Mouse (Mus musculus) lung, embryonic 14.5 days (tissue): ENCODE results near the gene Gbp5. TPM values are rescaled to one million over a fixed set of nuclear protein-coding genes. Genes with fewer than 3 reads are reported as not detected.
A peak's percentile ranks its signal among the peaks of the same experiment; 100 is the strongest.
"Not testable (repeated sequence)": the region's sequence is repeated elsewhere in the genome, so short reads cannot be mapped to it uniquely, and the experiment has no call there.

ENCODE experiments used
- ATAC-seq: fragments of 200-750 bp; cut with Nextera tagmentation; 2 replicates; pipeline ENCODE4 v1.8.0; 2017; ENCODE audit warnings: mild to moderate bottlenecking, moderate TSS enrichment, moderate library complexity; ENCODE audit not compliant: insufficient read depth
- DNase-seq: peaks from one replicate; pipeline ENCODE4 v3.0.0-alpha.2; 2015
- H3K27ac ChIP-seq: fragments of 300-500 bp; sonication (generic); 2 replicates; pipeline ENCODE4 v1.5.1; 2014; ENCODE audit warnings: low read depth, mild to moderate bottlenecking, moderate library complexity
- H3K27me3 ChIP-seq: fragments of 300-500 bp; sonication (generic); 2 replicates; pipeline ENCODE4 v1.6.1; 2014; ENCODE audit warnings: low read length, control low read depth; ENCODE audit not compliant: insufficient read depth
- H3K36me3 ChIP-seq: fragments of 300-500 bp; sonication (generic); 2 replicates; pipeline ENCODE4 v1.6.1; 2014; ENCODE audit warnings: control low read depth; ENCODE audit not compliant: insufficient read depth
- H3K4me1 ChIP-seq: fragments of 300-500 bp; sonication (generic); 2 replicates; pipeline ENCODE4 v1.6.1; 2014; ENCODE audit warnings: antibody characterized with exemption, control low read depth; ENCODE audit not compliant: insufficient read depth
- H3K4me2 ChIP-seq: fragments of 300-500 bp; sonication (generic); 2 replicates; pipeline ENCODE4 v1.6.1; 2014; ENCODE audit warnings: mild to moderate bottlenecking
- H3K4me3 ChIP-seq: fragments of 300-500 bp; sonication (generic); 2 replicates; pipeline ENCODE4 v1.5.1; 2014; ENCODE audit warnings: low read depth, low read length
- H3K9ac ChIP-seq: fragments of 300-500 bp; sonication (generic); 2 replicates; pipeline ENCODE4 v1.6.1; 2014
- H3K9me3 ChIP-seq: fragments of 300-500 bp; sonication (generic); 2 replicates; pipeline ENCODE4 v1.6.1; 2016; ENCODE audit warnings: low read depth, low read length, control low read depth
- CTCF ChIP-seq: IDR thresholded peaks from 2 replicates; pipeline ENCODE4 v1.5.1; 2016; ENCODE audit warnings: antibody characterized with exemption, low read depth
- WGBS: fragments of 180-500 bp; shearing (Covaris S2); extraction: QIAGEN DNeasy Blood & Tissue Kit; methylation state at CpG from one replicate; pipeline ENCODE4 v1.1.7; 2014; 5-methylcytosine and 5-hydroxymethylcytosine counted together
- polyA plus RNA-seq: library from polyadenylated mRNA; unstranded; fragments of >200 nt; fragmentation: Nextera tagmentation; extraction: Ambion mirVana; gene quantifications from 2 replicates; pipeline ENCODE4 v1.2.1, GENCODE M21; 2014

Gene Gbp5
- polyA plus RNA-seq, 1 experiment from 2014 or later: 0.11 TPM

DNA sequence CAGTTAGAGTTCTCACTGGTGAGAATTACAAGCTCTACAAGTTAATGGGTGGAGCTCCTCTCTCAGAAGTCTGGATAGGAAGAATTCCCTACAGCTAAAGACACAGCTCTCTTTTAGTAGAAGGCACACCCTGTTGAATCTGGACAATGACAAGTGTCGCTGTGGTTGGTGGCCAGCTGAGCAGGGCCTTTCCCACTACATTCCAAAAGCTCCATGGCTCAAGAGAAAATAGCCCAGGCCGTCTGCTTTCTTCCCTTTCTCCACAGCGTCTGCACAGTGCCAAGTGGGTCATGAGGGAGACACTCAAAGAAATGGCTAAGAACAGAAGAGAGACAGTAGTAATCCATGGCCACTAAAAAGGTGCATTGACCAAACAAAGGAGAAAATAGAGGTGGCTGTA lies 34.3 kb downstream of the Gbp5 start:
- no peak overlapping the region for H3K4me3 ChIP-seq
- peaks cover 3% of the 10 kb centered on the region; the same call in 1 of the 2 replicates for H3K4me1 ChIP-seq
- no peak for TF ChIP-seq CTCF
- no peak overlapping the region for H3K27ac ChIP-seq
- H3K36me3 ChIP-seq: no peaks in the 10 kb centered on the region
- H3K9ac ChIP-seq: no peak overlapping the region
- no peak for DNase-seq
- no peak for ATAC-seq
- no peaks in the 10 kb centered on the region for H3K9me3 ChIP-seq
- 72% methylated on average over 3 of the region's 3 CpGs for WGBS
- 0 out of 2 replicates have a peak, but pooled peaks cover 4% of the 10 kb centered on the region for H3K27me3 ChIP-seq
- no peak overlapping the region for H3K4me2 ChIP-seq

DNA sequence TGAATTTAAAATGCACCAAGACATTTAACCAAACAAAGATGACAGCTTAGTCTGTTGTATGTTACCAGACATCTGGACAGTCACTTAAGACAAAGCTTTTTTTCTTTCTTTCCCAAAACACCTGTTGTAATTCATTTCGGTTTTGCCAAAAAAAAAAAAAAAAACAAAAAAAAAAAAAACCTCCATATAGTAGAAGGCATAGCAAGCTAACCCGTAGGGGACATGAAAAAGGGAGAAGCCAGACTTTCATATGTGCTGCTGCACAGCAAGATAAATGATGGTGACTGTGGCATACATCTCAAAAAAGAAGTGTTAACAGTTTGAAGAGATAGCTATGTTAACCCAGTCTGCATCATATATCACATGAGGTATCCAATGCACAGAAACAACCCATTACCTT lies 35.8 kb downstream of the Gbp5 start:
- WGBS: 24% methylated on average over 2 of the region's 2 CpGs
- Histone ChIP-seq H3K27me3 (0 out of 2 replicates have a peak, but pooled peaks cover 4% of the 10 kb centered on the region), H3K4me2 (peak overlapping the region; percentile 96), H3K27ac (no peak overlapping the region), H3K4me1 (peaks cover 3% of the 10 kb centered on the region; the same call in 1 of the 2 replicates), H3K9me3 (no peaks in the 10 kb centered on the region), H3K4me3 (peak overlapping the region; percentile 50), H3K36me3 (no peaks in the 10 kb centered on the region), H3K9ac (no peak overlapping the region; the same call in 1 of the 2 replicates)
- peak; percentile 23 for DNase-seq
- ATAC-seq: 0 out of 2 replicates have a peak, but pooled peaks have one; percentile 3
- no peak for TF ChIP-seq CTCF

DNA sequence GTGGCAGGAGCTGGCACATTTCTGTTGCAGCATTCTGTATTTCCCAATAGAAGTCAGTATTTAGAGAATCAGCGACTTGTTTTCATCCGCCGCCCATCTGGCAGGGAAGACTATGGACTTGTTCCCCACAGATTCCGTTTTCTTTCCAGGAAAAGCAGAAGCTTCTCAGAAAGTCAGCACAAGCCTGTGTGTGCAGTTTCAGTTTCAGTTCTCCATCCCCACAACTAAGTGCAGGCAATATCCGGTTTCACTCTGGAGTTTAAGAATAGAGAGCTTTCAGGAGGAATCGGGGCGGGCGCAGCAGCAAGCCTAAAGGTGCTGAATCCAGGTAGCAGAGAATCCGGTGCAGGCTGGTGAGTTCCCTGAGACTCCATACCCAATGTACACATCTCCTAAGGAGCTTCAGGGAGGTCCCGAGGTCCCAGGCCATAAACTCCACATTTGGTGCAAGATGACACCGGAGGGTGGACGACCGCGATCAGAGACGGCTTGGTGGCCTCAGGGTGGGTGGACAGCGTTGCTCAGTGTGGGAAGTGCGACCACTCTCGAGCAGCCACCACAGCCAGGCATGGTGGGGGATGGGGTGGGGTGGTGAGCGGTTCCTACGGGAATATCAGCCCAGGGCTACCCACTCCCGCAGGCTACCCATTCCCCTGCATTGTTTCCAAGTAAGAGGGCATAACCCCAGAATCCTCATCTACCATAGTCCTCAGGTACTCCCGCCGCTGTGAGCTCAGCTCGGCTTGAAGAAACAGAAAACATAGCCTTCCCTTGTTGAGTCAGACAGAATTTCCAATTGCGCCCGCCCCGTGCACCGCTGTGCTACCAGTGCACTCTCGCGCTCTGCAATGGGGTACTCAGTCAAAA lies 36.5 kb downstream of the Gbp5 start, which contains the start of gene Gbp7:
TSS of gene Gbp7 (plus strand) at position 256 of the 867 bp plus-strand sequence.
- Histone ChIP-seq H3K36me3 (no peaks in the 10 kb centered on the region), H3K27ac (peak within 1 kb of the TSS; percentile 20; the same call in 1 of the 2 replicates), H3K27me3 (0 out of 2 replicates have a peak, but pooled peaks cover 4% of the 10 kb centered on the region), H3K4me2 (peak within 1 kb of the TSS; percentile 96), H3K9me3 (no peaks in the 10 kb centered on the region), H3K4me3 (peak within 1 kb of the TSS; percentile 50), H3K9ac (peak within 1 kb of the TSS; percentile 62), H3K4me1 (peaks cover 3% of the 10 kb centered on the region; the same call in 1 of the 2 replicates)
- DNase-seq (peak; percentile 79), ATAC-seq (peak; percentile 84)
- no peak for TF ChIP-seq CTCF
- WGBS: 1% methylated on average over 30 of the region's 30 CpGs

DNA sequence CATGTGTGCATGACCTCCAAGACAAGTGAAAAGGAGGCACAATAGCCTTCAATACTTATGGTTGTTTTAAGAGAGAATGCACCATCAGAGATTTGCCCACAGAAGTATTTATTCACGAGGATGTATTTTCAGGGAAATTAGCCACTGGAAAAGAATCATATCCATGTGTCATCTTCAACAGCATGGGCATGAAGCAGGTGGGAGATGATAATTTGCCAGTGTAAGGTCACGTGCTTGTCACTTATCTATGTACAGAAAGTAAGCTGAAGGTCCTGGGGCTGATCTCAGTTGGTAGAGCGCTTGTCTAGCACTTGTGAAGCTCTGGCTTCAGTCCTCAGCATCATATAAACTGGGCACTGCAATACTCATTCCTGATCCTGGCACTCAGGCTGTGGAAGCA lies 37.8 kb downstream of the Gbp5 start:
- TF ChIP-seq CTCF: no peak
- WGBS: 87% methylated on average over 3 of the region's 3 CpGs
- H3K4me1 ChIP-seq: peaks cover 3% of the 10 kb centered on the region; the same call in 1 of the 2 replicates
- ATAC-seq (no peak), DNase-seq (no peak)
- H3K27me3 ChIP-seq: 0 out of 2 replicates have a peak, but pooled peaks cover 4% of the 10 kb centered on the region
- H3K36me3 ChIP-seq: no peaks in the 10 kb centered on the region
- no peak overlapping the region for H3K27ac ChIP-seq
- no peaks in the 10 kb centered on the region for H3K9me3 ChIP-seq
- no peak overlapping the region for H3K4me3 ChIP-seq
- H3K4me2 ChIP-seq: no peak overlapping the region
- H3K9ac ChIP-seq: no peak overlapping the region

DNA sequence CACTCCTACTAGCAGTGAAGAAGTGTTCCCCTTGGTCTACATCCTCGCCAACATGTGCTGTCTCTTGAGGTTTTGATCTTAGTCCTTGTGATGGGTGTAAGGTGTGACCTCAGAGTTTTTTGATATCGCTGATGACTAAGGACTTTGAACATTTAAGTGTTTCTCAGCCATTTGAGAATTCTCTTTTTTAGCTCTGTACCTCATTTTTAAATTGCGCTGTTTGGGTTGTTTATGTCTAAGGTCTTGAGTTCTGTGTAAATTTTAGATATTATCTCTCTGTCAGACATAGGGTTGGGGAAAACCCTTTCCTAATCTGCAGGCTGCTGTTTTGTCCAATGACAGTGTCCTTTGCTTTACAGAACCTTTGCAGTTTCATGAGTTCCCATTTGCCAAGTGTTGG lies 39.4 kb downstream of the Gbp5 start:
- 0 out of 2 replicates have a peak, but pooled peaks cover 4% of the 10 kb centered on the region for H3K27me3 ChIP-seq
- no peak overlapping the region for H3K4me2 ChIP-seq
- H3K36me3 ChIP-seq: no peaks in the 10 kb centered on the region
- ATAC-seq (no peak), DNase-seq (no peak)
- H3K9me3 ChIP-seq: no peaks in the 10 kb centered on the region
- WGBS: 87% methylated on average over 3 of the region's 3 CpGs
- no peak overlapping the region for H3K9ac ChIP-seq
- TF ChIP-seq CTCF: no peak
- peaks cover 3% of the 10 kb centered on the region; the same call in 1 of the 2 replicates for H3K4me1 ChIP-seq
- no peak overlapping the region for H3K4me3 ChIP-seq
- H3K27ac ChIP-seq: no peak overlapping the region

DNA sequence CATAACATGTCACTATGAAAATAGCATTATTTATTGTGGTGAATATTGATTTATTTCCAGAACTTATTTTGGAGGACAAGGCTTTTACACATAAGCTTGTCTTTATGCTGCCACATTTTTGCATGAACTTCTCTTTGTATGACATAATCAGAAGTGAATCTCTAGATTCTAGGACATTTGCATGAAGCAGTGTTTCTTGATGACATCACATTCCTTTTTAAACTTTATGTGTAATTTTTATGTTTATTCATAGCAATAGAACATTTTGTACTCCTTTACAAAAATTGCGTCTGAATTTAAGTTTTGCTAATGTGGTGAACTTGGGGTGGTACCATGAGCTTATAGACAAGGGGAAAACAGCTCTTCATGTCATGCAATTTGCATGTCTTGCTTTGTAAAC lies 41.9 kb downstream of the Gbp5 start:
- Histone ChIP-seq H3K4me1 (no peaks in the 10 kb centered on the region), H3K36me3 (no peaks in the 10 kb centered on the region), H3K9me3 (no peaks in the 10 kb centered on the region), H3K4me3 (no peak overlapping the region), H3K27ac (no peak overlapping the region), H3K4me2 (no peak overlapping the region), H3K27me3 (0 out of 2 replicates have a peak, but pooled peaks cover 4% of the 10 kb centered on the region), H3K9ac (no peak overlapping the region)
- TF ChIP-seq CTCF: no peak
- DNase-seq: no peak
- ATAC-seq: no peak
- 60% methylated on average over 1 of the region's 1 CpGs for WGBS

DNA sequence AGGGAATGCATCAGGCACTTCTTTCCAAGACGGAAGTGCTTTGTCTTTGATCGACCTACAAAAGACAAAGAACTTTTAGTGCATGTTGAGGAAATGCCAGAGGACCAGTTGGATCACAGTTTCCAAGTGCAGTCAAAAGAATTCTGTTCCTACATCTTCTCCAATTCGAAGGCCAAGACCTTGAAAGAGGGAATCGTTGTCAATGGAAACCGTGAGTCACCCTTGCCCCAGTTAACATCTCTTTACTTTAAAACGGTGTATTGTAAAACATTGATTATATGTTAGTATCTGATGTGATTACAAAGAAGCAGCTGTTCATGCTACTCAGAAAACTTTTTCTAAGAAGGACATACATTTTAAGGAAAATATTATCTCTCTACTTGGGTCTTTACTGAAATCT lies 47.6 kb downstream of the Gbp5 start:
- Histone ChIP-seq H3K27ac (no peak overlapping the region), H3K4me2 (no peak overlapping the region), H3K27me3 (no peaks in the 10 kb centered on the region), H3K36me3 (no peaks in the 10 kb centered on the region), H3K9ac (no peak overlapping the region), H3K4me3 (no peak overlapping the region), H3K4me1 (no peaks in the 10 kb centered on the region), H3K9me3 (no peaks in the 10 kb centered on the region)
- WGBS: 69% methylated on average over 6 of the region's 6 CpGs
- ATAC-seq: no peak
- TF ChIP-seq CTCF: no peak
- no peak for DNase-seq

DNA sequence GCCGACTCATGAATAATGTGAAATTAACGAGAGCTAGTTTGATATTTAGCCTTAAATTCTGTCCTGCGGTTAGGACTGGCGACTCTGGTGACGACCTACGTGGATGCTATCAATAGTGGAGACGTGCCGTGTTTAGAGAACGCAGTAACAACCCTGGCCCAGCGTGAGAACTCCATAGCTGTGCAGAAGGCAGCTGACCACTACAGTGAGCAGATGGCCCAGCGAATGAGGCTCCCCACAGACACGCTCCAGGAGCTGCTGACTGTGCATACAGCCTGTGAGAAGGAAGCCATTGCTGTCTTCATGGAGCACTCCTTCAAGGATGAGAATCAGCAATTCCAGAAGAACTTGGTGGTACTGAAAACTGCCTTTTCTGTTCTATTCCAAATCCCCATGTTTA lies 49.0 kb downstream of the Gbp5 start:
- H3K27ac ChIP-seq, ATAC-seq, H3K36me3 ChIP-seq, H3K4me2 ChIP-seq, H3K4me1 ChIP-seq, DNase-seq, H3K9me3 ChIP-seq, H3K4me3 ChIP-seq, H3K27me3 ChIP-seq, H3K9ac ChIP-seq: not testable (repeated sequence)
- WGBS: 73% methylated on average over 12 of the region's 12 CpGs
